Mouse (Mus musculus) brain, embryonic 14.5 days (tissue): ENCODE results near the gene Btnl6.
"Not testable (repeated sequence)": the region's sequence is repeated elsewhere in the genome, so short reads cannot be mapped to it uniquely, and the experiment has no call there.

Experiments
- CTCF ChIP-seq: fragments of 200-500 bp; IDR thresholded peaks from 2 replicates; pipeline ENCODE4 v1.5.1; 2012; ENCODE audit warnings: inconsistent platforms, mild to moderate bottlenecking, moderate library complexity, borderline replicate concordance; ENCODE audit not compliant: insufficient read depth, insufficient read length; ENCODE audit errors: extremely low read depth
- POLR2A ChIP-seq: fragments of 200-500 bp; IDR thresholded peaks from 2 replicates; pipeline ENCODE4 v1.6.1; 2012; ENCODE audit warnings: mild to moderate bottlenecking, inconsistent platforms, borderline replicate concordance; ENCODE audit not compliant: poor library complexity, insufficient read depth, insufficient read length, severe bottlenecking; ENCODE audit errors: extremely low read depth

DNA sequence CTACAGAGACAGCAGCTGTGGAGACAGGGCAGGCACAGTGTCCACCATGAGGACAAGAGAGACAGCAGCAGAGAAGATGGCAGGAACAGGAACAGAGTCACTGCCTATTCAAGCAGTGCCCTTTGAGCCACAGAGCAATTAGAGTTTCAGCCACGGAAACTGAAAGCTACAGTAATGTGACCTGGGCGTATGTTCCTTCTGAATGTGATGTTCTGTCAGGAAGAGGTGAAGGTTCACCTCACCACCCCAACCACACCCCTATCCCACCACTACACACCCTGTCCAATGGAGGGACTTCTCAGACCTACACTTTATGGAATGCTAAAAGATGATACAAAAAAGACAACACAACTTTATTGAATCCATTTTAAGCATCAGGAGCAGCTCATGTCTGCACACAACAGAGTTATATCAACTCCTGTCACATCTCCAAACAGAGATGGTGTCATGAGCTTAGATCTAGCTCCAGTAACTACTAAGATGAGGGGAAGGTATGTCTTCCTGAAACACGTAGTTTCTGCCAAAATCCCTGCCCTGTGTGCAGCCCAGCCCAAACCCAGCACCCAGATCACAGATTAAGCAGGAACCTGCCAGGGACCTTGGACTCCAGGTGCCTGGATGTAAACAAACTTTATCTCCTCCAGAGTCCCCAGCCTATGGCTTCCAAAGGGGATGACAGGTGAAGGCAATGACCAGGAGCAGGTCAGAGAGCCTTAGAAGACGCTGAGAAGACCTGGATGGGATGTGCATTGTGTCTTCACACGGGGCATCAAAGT lies 39.7 kb downstream of the Btnl6 start, which contains the start of gene Btnl4:
- not testable (repeated sequence) for TF ChIP-seq POLR2A, CTCF
